Mouse (Mus musculus): Measurements from ENCODE around the gene Ren1.

The Ren1 gene

GRCm38 (mm10) chr1:133377547-133377946 is 27.2 kb downstream of the Ren1 start:
- DNase-seq (ENCODE audit: low spot score): no peak

- DNase-seq (ENCODE audit: low spot score): no peak
Measured at GRCm38 (mm10) chr1:133379254-133379985, 29.1 kb downstream of the Ren1 start.

- DNase-seq (ENCODE audit: low spot score): no peak
Measured at GRCm38 (mm10) chr1:133379986-133380320, 29.6 kb downstream of the Ren1 start.

GRCm38 (mm10) chr1:133380347-133381065 is 30.2 kb downstream of the Ren1 start:
- DNase-seq (ENCODE audit: low spot score): peak; percentile 72

- peak; percentile 94 for DNase-seq (ENCODE audit: low spot score)
Measured at GRCm38 (mm10) chr1:133382008-133382407, 31.7 kb downstream of the Ren1 start.

DNA sequence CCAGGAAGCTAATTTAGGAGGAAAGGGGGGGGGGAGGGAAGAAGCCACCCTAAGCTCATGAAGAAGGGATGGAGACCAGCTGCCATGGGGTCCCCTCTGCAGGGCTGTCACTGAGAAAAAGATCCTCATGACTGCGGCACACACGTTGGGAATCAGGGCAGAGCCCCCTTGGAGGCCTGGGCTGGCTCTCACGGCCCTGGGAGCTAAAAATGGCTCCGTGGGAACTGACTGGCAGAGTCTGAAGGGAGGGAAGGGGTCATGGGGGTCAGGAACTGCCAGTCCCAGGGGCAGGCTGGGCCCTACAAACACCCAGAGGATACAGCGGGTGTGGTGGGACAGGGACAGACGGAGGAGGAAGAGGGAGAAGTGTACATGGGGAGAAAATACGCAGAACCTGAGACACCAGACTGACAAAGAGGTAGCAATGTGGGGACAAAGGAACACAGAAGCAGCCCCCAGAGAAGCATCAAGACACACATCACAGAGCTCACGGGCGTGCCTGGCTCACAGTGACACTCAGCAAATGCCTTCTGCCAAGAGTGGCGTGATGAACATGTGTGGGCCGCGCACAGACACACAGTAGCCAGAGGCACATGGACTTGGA is 32.3 kb downstream of the Ren1 start:
- no peak for DNase-seq (ENCODE audit: low spot score)

- no peak for DNase-seq (ENCODE audit: low spot score)
Measured at GRCm38 (mm10) chr1:133383157-133383783, 33.0 kb downstream of the Ren1 start.

DNA sequence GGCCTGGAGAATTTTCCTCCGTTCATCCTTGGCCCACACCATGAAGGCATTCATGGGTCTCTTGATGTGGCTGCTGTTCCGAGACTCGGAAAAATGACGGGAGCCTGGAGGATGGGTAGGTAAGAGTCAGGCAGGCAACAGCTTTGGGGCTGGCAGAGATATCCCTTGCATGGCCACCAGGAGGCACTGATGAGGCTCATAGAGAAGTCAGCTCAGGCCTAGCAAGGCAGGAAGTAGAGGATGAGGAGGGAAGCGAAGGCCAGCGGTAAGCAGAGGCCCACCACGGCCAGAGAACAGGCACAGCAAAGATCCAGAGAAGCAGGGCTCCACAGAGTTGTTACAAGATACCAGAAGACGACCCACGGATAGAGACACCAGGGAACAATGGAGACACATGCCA is 35.2 kb downstream of the Ren1 start:
- DNase-seq (ENCODE audit: low spot score): peak; percentile 88

DNA sequence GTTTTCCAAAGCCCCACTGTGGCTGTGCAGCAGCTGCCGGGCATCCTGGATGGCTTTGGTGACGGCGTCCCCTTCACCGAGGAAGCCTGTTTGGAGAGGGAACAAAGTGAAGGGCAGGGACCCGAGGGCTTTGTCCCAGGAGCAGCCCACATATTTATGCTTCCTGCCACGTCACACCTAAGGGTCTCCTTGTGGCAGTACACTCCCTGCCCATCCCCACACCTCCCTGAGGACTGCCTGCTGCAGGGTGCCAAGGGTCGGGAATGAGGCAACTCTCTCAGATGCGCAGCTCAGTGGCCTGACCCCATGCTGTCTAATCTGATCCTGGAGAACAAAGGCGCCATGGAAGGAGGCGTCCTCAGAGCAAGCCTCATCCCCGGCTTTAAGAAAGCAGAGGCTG is 35.9 kb downstream of the Ren1 start:
- DNase-seq (ENCODE audit: low spot score): no peak

DNA sequence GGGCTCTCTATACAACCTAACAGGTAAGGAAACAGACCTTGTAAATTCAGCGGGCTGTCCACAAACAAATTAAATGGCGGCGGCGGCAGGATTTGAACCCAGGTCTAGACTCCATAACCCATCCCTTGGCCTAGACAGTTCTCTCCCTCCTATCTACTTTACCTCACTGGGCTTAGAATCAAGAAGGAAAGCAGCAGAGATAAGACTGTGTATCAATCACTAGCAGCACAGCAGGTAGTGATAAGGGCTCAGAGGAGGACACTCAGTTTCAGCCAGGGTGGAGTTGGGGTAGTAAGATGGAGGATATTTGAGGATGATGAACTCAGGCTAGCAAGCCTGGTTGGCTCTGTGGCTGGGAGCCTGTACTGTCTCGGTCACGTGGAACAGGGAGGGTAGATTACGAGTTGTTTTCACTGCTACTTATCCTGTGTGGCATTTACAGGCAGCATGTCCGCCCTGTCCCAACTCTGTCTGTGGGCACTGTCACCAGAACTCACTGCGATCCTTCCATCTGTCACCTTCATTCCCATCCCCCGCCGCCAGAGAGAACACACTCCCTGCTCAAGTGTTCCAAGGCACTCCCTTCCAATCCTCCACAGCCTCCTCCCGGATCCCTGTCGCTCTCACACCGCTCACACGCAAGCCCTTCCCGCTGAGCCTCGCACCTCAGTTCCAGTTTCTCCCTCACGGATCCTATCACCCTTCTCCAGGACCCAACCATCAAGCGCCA is 37.4 kb downstream of the Ren1 start:
- DNase-seq (ENCODE audit: low spot score): no peak

GRCm38 (mm10) chr1:133394702-133395101 is 44.4 kb downstream of the Ren1 start:
- DNase-seq (ENCODE audit: low spot score): no peak

- no peak for DNase-seq (ENCODE audit: low spot score)
Measured at GRCm38 (mm10) chr1:133396693-133397092, 46.4 kb downstream of the Ren1 start.

DNA sequence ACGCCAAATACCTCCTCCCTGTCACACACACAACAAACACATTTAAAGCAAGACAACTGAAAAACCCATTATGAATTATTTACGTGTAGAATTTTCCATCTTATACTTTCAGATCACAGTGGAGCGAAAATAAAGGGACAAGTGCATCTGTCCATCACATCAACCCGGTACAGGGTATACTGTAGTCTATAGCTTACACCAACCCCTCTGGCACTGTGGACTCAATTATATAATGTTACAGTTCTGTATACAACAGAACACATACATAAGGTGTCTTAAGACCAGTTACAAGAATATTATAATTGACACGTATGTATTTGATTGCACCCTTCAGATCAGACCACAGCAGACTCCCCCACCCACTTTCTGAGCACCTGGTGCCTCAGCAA is 46.8 kb downstream of the Ren1 start:
- no peak for DNase-seq (ENCODE audit: low spot score)

GRCm38 (mm10) chr1:133397483-133398237 is 47.4 kb downstream of the Ren1 start:
- peak; percentile 88 for DNase-seq (ENCODE audit: low spot score)

- DNase-seq (ENCODE audit: low spot score): no peak
Measured at GRCm38 (mm10) chr1:133400014-133400725, 49.9 kb downstream of the Ren1 start.

DNA sequence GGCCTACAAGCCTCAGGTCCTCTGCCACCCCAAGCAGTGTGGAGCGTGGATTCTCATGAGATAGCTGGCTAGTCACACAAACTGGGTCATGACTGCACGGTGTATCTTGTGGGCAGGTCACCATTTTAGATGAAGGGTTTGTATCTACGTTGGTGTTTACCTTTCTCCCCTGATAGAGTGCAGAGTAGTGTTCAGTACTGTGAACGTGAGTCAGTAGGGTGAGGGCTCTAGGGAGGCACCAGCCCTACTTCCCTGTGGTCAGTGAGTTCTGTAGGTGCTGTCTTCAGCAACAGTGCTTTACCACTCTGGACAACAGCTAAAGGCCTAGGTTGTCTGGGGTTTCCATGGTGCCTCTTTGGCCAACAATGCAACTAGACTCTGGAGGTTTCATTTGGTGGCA is 53.7 kb downstream of the Ren1 start:
- no peak for DNase-seq (ENCODE audit: low spot score)

DNA sequence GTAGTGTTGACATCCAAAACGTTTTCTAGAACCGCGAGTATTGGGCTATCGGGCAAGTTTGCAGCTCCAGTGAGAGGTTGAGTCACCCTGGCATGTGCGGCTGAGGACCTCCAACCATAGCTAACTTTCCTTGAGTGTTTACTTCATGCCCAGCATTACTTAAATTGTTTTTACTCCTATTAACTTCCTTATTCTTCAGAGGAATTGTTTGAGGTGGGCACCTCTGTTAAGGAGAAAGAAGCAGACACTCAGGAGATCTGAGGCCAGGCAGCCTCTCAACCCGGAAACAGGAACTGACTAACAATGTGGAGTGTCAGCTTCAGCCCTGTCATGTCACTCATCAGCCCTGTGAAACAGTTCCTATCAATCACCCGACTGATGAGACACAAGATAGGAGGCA is 56.3 kb downstream of the Ren1 start:
- DNase-seq (ENCODE audit: low spot score): no peak

- DNase-seq (ENCODE audit: low spot score): peak; percentile 69
Measured at GRCm38 (mm10) chr1:133407436-133407835, 57.1 kb downstream of the Ren1 start.

GRCm38 (mm10) chr1:133408321-133408720 is 58.0 kb downstream of the Ren1 start:
- DNase-seq (ENCODE audit: low spot score): no peak

DNA sequence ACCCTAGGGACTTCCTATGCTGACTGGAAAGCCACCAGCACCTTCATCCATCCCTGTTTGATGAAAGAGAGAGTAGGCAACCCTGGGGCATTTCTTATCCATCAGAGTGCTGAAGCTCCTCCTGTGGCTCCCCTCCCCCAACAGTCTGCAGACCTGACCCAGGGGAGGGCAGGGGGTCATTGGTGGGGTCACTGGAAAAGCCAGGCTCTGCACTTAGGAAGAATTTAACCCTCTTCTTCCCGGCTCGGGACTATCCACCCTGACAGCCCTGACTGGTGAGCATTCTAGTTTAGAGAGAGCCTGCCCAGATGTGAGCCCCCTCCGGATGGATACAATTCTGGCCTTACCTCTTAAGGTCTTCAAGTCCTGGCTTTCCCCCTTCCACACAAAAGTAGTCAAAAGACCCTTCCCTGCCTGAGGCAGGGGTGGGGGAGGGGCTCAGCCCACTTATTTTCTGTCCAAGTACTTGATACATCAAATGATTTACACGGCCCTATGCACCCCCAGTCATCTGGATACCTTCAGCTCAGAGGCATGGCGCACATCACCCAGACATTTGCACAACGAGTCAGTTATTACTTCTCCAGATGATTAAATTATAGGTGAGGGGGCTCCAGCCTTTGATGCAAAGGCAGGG is 58.7 kb downstream of the Ren1 start:
- DNase-seq (ENCODE audit: low spot score): peak; percentile 94

All from embryo, embryonic 10.5 days (tissue).